Mouse (Mus musculus): ENCODE measurements around the gene Fuca1. TPM values are rescaled to one million over a fixed set of nuclear protein-coding genes. Genes with fewer than 3 reads are reported as not detected.

Gene Fuca1
- polyA plus RNA-seq, 1 experiment from 2014 or later, result 48.1 TPM

DNA sequence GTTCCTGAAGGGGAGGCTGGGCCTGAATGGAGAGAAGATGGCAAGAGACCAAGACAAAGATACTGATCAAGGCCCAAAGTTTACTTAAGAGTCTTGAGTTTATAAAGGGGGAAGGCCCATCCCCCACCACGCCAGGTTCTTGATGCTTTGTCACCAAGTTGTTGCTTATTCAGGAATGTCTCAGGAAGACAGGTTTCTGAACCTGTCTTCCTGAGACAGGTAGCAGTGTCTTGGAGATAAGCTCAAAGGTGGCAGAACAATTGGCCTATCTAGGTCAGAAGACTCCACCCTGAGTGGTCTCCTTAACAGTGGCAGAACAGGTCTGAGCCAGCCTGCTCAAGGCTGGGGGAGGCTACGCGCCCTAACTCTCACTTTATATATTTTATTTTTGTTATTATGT is 6.3 kb downstream of the Fuca1 start:
- DNase-seq (ENCODE audit: low spot score, missing footprints) (no peak), ATAC-seq (ENCODE audit: low FRiP score) (no peak)
- WGBS, result 92% methylated on average over 3 of the region's 3 CpGs
- H3K4me1 ChIP-seq (ENCODE audit: control insufficient read depth, insufficient read depth, low read length), result peaks cover 2% of the 10 kb centered on the region
- no peaks in the 10 kb centered on the region for H3K9me3 ChIP-seq (ENCODE audit: control insufficient read depth, low read length)
- no peaks in the 10 kb centered on the region for H3K27me3 ChIP-seq (ENCODE audit: control insufficient read depth, insufficient read depth, low read length)
- H3K36me3 ChIP-seq (ENCODE audit: control insufficient read depth, insufficient read depth, low read length), result peaks cover 2% of the 10 kb centered on the region; the same call in 1 of the 2 replicates
- no peak overlapping the region for H3K27ac ChIP-seq (ENCODE audit: low read depth, low read length)
- H3K4me2 ChIP-seq, result no peak overlapping the region
- no peak overlapping the region for H3K9ac ChIP-seq (ENCODE audit: low read length)
- no peak overlapping the region for H3K4me3 ChIP-seq (ENCODE audit: low read depth, low read length)

DNA sequence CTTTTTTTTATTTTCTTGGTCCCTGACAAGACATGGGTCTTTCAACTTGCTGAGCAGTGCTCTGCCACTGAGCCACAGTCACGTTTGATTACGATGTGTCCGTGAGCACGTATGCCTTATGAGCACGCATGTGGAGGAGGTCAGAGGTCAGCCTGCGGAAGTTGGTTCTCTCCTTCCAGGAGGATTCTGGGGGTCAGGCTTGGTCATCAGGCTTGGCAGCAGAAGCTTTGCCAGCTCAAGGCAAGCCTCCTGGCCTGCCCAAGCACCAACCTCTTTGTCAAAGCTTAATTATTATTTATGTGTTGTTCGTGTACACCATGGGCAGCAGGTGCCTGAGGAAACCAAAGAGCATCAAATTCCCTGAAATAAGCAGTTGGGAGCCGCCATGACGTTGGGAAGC is 7.8 kb downstream of the Fuca1 start:
- DNase-seq (ENCODE audit: low spot score, missing footprints) (no peak), ATAC-seq (ENCODE audit: low FRiP score) (no peak)
- Histone ChIP-seq H3K4me3 (ENCODE audit: low read depth, low read length) (no peak overlapping the region), H3K9ac (ENCODE audit: low read length) (no peak overlapping the region), H3K4me2 (no peak overlapping the region), H3K36me3 (ENCODE audit: control insufficient read depth, insufficient read depth, low read length) (peaks cover 2% of the 10 kb centered on the region; the same call in 1 of the 2 replicates), H3K4me1 (ENCODE audit: control insufficient read depth, insufficient read depth, low read length) (no peaks in the 10 kb centered on the region), H3K27ac (ENCODE audit: low read depth, low read length) (no peak overlapping the region), H3K9me3 (ENCODE audit: control insufficient read depth, low read length) (no peaks in the 10 kb centered on the region), H3K27me3 (ENCODE audit: control insufficient read depth, insufficient read depth, low read length) (no peaks in the 10 kb centered on the region)
- 89% methylated on average over 9 of the region's 9 CpGs for WGBS

DNA sequence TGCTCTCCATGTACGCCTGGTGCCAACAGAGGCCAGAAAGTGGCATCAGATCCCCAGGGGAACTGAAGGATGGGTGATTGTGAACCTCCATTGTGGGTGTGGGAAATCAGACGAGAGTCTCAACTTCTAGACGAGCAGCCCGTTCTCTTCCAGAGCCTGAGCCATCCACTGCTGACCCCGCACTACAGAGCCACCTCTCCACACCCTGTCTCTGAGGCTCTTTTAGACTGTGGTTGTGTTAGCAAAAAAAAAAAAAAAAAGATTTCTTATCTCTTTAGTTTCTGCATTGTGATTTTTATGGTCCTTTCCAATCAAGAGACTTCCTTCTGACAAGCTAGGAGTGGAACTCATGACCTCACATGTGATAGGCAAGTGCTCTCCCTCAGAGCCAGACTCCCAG is 8.9 kb downstream of the Fuca1 start:
- Histone ChIP-seq H3K9me3 (ENCODE audit: control insufficient read depth, low read length) (no peaks in the 10 kb centered on the region), H3K9ac (ENCODE audit: low read length) (no peak overlapping the region), H3K27me3 (ENCODE audit: control insufficient read depth, insufficient read depth, low read length) (no peaks in the 10 kb centered on the region), H3K27ac (ENCODE audit: low read depth, low read length) (no peak overlapping the region), H3K36me3 (ENCODE audit: control insufficient read depth, insufficient read depth, low read length) (no peaks in the 10 kb centered on the region), H3K4me1 (ENCODE audit: control insufficient read depth, insufficient read depth, low read length) (no peaks in the 10 kb centered on the region), H3K4me3 (ENCODE audit: low read depth, low read length) (no peak overlapping the region), H3K4me2 (no peak overlapping the region)
- DNase-seq (ENCODE audit: low spot score, missing footprints) (no peak), ATAC-seq (ENCODE audit: low FRiP score) (no peak)
- WGBS, result 89% methylated on average over 5 of the region's 5 CpGs

DNA sequence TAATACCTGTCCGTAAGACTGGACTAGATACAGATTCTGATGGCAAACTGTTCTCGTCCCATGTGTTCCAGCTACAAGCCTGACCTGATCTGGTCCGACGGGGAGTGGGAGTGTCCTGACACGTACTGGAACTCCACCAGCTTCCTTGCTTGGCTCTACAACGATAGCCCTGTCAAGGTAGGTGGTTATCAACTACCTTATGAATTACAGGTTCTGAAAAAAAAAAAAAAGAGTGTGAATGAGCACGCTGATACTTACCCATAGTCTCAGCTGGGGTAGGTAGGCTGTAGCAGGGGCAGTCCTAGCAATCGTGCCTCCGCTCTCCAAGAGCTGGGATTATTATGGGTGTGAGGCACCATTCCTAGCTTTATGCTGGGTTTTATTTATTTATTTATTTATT is 9.3 kb downstream of the Fuca1 start:
- Histone ChIP-seq H3K27ac (ENCODE audit: low read depth, low read length) (no peak overlapping the region), H3K9ac (ENCODE audit: low read length) (no peak overlapping the region), H3K36me3 (ENCODE audit: control insufficient read depth, insufficient read depth, low read length) (no peaks in the 10 kb centered on the region), H3K9me3 (ENCODE audit: control insufficient read depth, low read length) (no peaks in the 10 kb centered on the region), H3K27me3 (ENCODE audit: control insufficient read depth, insufficient read depth, low read length) (no peaks in the 10 kb centered on the region), H3K4me3 (ENCODE audit: low read depth, low read length) (no peak overlapping the region), H3K4me1 (ENCODE audit: control insufficient read depth, insufficient read depth, low read length) (no peaks in the 10 kb centered on the region), H3K4me2 (no peak overlapping the region)
- DNase-seq (ENCODE audit: low spot score, missing footprints) (no peak), ATAC-seq (ENCODE audit: low FRiP score) (no peak)
- 91% methylated on average over 9 of the region's 9 CpGs for WGBS

- Histone ChIP-seq H3K27me3 (ENCODE audit: control insufficient read depth, insufficient read depth, low read length) (no peaks in the 10 kb centered on the region), H3K36me3 (ENCODE audit: control insufficient read depth, insufficient read depth, low read length) (no peaks in the 10 kb centered on the region), H3K4me1 (ENCODE audit: control insufficient read depth, insufficient read depth, low read length) (peaks cover under 1% of the 10 kb centered on the region; the same call in 1 of the 2 replicates), H3K9ac (ENCODE audit: low read length) (no peak overlapping the region), H3K27ac (ENCODE audit: low read depth, low read length) (no peak overlapping the region), H3K9me3 (ENCODE audit: control insufficient read depth, low read length) (no peaks in the 10 kb centered on the region), H3K4me3 (ENCODE audit: low read depth, low read length) (no peak overlapping the region), H3K4me2 (no peak overlapping the region)
- WGBS, result 92% methylated on average over 8 of the region's 8 CpGs
- ATAC-seq (ENCODE audit: low FRiP score) (no peak), DNase-seq (ENCODE audit: low spot score, missing footprints) (no peak)
These were observed 9.7 kb downstream of the Fuca1 start for GRCm38 (mm10) chr4:135930239-135930638.

GRCm38 (mm10) chr4:135931832-135932231 is 11.3 kb downstream of the Fuca1 start:
- WGBS, result 71% methylated on average over 5 of the region's 5 CpGs
- no peak for DNase-seq (ENCODE audit: low spot score, missing footprints)

GRCm38 (mm10) chr4:135934708-135935500 is 14.4 kb downstream of the Fuca1 start:
- Histone ChIP-seq H3K27ac (ENCODE audit: low read depth, low read length) (no peak overlapping the region), H3K4me3 (ENCODE audit: low read depth, low read length) (no peak overlapping the region), H3K9me3 (ENCODE audit: control insufficient read depth, low read length) (no peaks in the 10 kb centered on the region), H3K4me2 (no peak overlapping the region), H3K27me3 (ENCODE audit: control insufficient read depth, insufficient read depth, low read length) (no peaks in the 10 kb centered on the region), H3K36me3 (ENCODE audit: control insufficient read depth, insufficient read depth, low read length) (no peaks in the 10 kb centered on the region; the same call in 1 of the 2 replicates), H3K9ac (ENCODE audit: low read length) (no peak overlapping the region), H3K4me1 (ENCODE audit: control insufficient read depth, insufficient read depth, low read length) (peaks cover 3% of the 10 kb centered on the region; the same call in 1 of the 2 replicates)
- ATAC-seq (ENCODE audit: low FRiP score) (no peak), DNase-seq (ENCODE audit: low spot score, missing footprints) (no peak)
- 56% methylated on average over 12 of the region's 12 CpGs for WGBS

More at GRCm38 (mm10) chr4:135931832-135932231, 11.3 kb downstream of the Fuca1 start:
- H3K9ac ChIP-seq (ENCODE audit: low read length), result no peak overlapping the region
- peaks cover 3% of the 10 kb centered on the region; the same call in 1 of the 2 replicates for H3K4me1 ChIP-seq (ENCODE audit: control insufficient read depth, insufficient read depth, low read length)
- no peak overlapping the region for H3K4me3 ChIP-seq (ENCODE audit: low read depth, low read length)
- no peaks in the 10 kb centered on the region for H3K36me3 ChIP-seq (ENCODE audit: control insufficient read depth, insufficient read depth, low read length)
- no peak overlapping the region for H3K27ac ChIP-seq (ENCODE audit: low read depth, low read length)
- no peak for ATAC-seq (ENCODE audit: low FRiP score)
- H3K4me2 ChIP-seq, result no peak overlapping the region
- no peaks in the 10 kb centered on the region for H3K27me3 ChIP-seq (ENCODE audit: control insufficient read depth, insufficient read depth, low read length)
- no peaks in the 10 kb centered on the region for H3K9me3 ChIP-seq (ENCODE audit: control insufficient read depth, low read length)

- Histone ChIP-seq H3K4me3 (ENCODE audit: low read depth, low read length) (no peak overlapping the region), H3K36me3 (ENCODE audit: control insufficient read depth, insufficient read depth, low read length) (no peaks in the 10 kb centered on the region; the same call in 1 of the 2 replicates), H3K27ac (ENCODE audit: low read depth, low read length) (no peak overlapping the region), H3K9ac (ENCODE audit: low read length) (no peak overlapping the region), H3K4me2 (no peak overlapping the region), H3K9me3 (ENCODE audit: control insufficient read depth, low read length) (no peaks in the 10 kb centered on the region), H3K27me3 (ENCODE audit: control insufficient read depth, insufficient read depth, low read length) (no peaks in the 10 kb centered on the region), H3K4me1 (ENCODE audit: control insufficient read depth, insufficient read depth, low read length) (peaks cover 3% of the 10 kb centered on the region; the same call in 1 of the 2 replicates)
- no peak for ATAC-seq (ENCODE audit: low FRiP score)
- DNase-seq (ENCODE audit: low spot score, missing footprints), result no peak
- WGBS, result 69% methylated on average over 5 of the region's 5 CpGs
These were observed 15.0 kb downstream of the Fuca1 start for GRCm38 (mm10) chr4:135935502-135935901.

GRCm38 (mm10) chr4:135938858-135939257 is 18.3 kb downstream of the Fuca1 start:
- Histone ChIP-seq H3K4me2 (no peak overlapping the region), H3K9ac (ENCODE audit: low read length) (no peak overlapping the region), H3K4me1 (ENCODE audit: control insufficient read depth, insufficient read depth, low read length) (peaks cover 3% of the 10 kb centered on the region; the same call in 1 of the 2 replicates), H3K27ac (ENCODE audit: low read depth, low read length) (no peak overlapping the region), H3K27me3 (ENCODE audit: control insufficient read depth, insufficient read depth, low read length) (no peaks in the 10 kb centered on the region), H3K36me3 (ENCODE audit: control insufficient read depth, insufficient read depth, low read length) (no peaks in the 10 kb centered on the region; the same call in 1 of the 2 replicates), H3K9me3 (ENCODE audit: control insufficient read depth, low read length) (no peaks in the 10 kb centered on the region), H3K4me3 (ENCODE audit: low read depth, low read length) (no peak overlapping the region)
- 86% methylated on average over 7 of the region's 7 CpGs for WGBS
- ATAC-seq (ENCODE audit: low FRiP score) (no peak), DNase-seq (ENCODE audit: low spot score, missing footprints) (no peak)
